Mouse (Mus musculus): ENCODE results near the gene Krtap19-4. TPM values are rescaled to one million over a fixed set of nuclear protein-coding genes. Genes with fewer than 3 reads are reported as not detected.

Krtap19-4 gene
- not detected for polyA plus RNA-seq (2014; fragmentation: Illumina TruSeq; extraction: RNeasy Lipid Tissue Mini Kit (QIAGEN cat#74804); ENCODE audit: low replicate concordance)

GRCm38 (mm10) chr16:88884989-88885388, at the start of gene Krtap19-4:
Gene Krtap19-4, minus strand, starts transcription at chr16:88885089.

GRCm38 (mm10) chr16:88932165-88932564, 47.3 kb upstream of the Krtap19-4 start, which contains the start of gene Krtap19-9b:
Gene Krtap19-9b, minus strand, starts transcription at chr16:88932265.

GRCm38 (mm10) chr16:88896357-88896756, 11.5 kb upstream of the Krtap19-4 start, which contains the start of gene Krtap19-5:
Gene Krtap19-5, minus strand, starts transcription at chr16:88896457.

GRCm38 (mm10) chr16:88877938-88878337, 7.0 kb downstream of the Krtap19-4 start, which contains the start of gene Krtap19-3:
Gene Krtap19-3, minus strand, starts transcription at chr16:88878038.

DNA sequence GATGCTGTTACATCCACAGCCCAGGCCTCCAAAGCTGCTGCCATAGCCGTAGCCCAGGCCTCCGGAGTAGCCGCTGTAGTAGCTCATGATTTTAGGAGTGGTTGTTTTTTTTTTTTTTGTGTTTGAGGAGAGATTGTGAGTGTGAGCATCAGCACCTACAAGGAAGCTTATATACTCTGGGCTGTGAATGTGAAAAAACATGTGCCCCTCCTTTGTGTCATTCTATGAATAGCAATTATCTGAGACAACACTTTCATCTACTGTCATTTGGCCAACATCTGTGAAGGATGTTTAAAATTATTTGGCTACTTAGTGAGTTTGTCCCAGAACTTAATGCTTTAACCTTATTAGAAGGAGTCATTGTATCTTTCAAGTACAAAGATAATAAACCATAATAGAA, 10.7 kb downstream of the Krtap19-4 start, which contains the start of gene Krtap19-2:
TSS of gene Krtap19-2 (minus strand) at position 101 of the 400 bp plus-strand sequence.

DNA sequence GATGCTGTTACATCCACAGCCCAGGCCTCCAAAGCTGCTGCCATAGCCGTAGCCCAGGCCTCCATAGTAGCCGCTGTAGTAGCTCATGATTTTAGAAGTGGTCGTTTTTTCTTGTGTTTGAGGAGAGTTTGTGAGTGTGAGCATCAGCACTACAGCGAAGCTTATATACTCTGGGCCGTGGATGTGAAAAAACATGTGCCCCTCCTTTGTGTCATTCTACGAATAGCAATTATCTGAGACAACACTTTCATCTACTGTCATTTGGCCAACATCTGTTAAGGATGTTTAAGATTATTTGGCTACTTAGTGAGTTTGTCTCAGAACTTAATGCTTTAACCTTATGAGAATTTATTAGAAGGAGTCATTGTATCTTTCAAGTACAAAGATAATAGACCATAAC, 15.6 kb downstream of the Krtap19-4 start, which contains the start of gene Krtap19-1:
TSS of gene Krtap19-1 (minus strand) at position 101 of the 400 bp plus-strand sequence.

Other genes with a start within 250 kb of the Krtap19-4 start
- gene Krtap26-1, start 237.3 kb downstream of the Krtap19-4 start, polyA plus RNA-seq (2014; fragmentation: Illumina TruSeq; extraction: RNeasy Lipid Tissue Mini Kit (QIAGEN cat#74804); ENCODE audit: low replicate concordance) = not detected
- gene Krtap27-1, start 213.4 kb downstream of the Krtap19-4 start, polyA plus RNA-seq (2014; fragmentation: Illumina TruSeq; extraction: RNeasy Lipid Tissue Mini Kit (QIAGEN cat#74804); ENCODE audit: low replicate concordance) = not detected
- not detected for gene 2310061N02Rik, start 177.1 kb downstream of the Krtap19-4 start, polyA plus RNA-seq (2014; fragmentation: Illumina TruSeq; extraction: RNeasy Lipid Tissue Mini Kit (QIAGEN cat#74804); ENCODE audit: low replicate concordance)
- gene Krtap13-1, start 156.2 kb downstream of the Krtap19-4 start, polyA plus RNA-seq (2014; fragmentation: Illumina TruSeq; extraction: RNeasy Lipid Tissue Mini Kit (QIAGEN cat#74804); ENCODE audit: low replicate concordance) = not detected
- not detected for gene Krtap13, start 133.5 kb downstream of the Krtap19-4 start, polyA plus RNA-seq (2014; fragmentation: Illumina TruSeq; extraction: RNeasy Lipid Tissue Mini Kit (QIAGEN cat#74804); ENCODE audit: low replicate concordance)
- not detected for gene 2310034C09Rik, start 126.2 kb downstream of the Krtap19-4 start, polyA plus RNA-seq (2014; fragmentation: Illumina TruSeq; extraction: RNeasy Lipid Tissue Mini Kit (QIAGEN cat#74804); ENCODE audit: low replicate concordance)
- gene 2310057N15Rik, start 110.9 kb downstream of the Krtap19-4 start, polyA plus RNA-seq (2014; fragmentation: Illumina TruSeq; extraction: RNeasy Lipid Tissue Mini Kit (QIAGEN cat#74804); ENCODE audit: low replicate concordance) = not detected
- not detected for gene Gm5965, start 107.2 kb downstream of the Krtap19-4 start, polyA plus RNA-seq (2014; fragmentation: Illumina TruSeq; extraction: RNeasy Lipid Tissue Mini Kit (QIAGEN cat#74804); ENCODE audit: low replicate concordance)
- gene Gm20741, start 72.9 kb downstream of the Krtap19-4 start, polyA plus RNA-seq (2014; fragmentation: Illumina TruSeq; extraction: RNeasy Lipid Tissue Mini Kit (QIAGEN cat#74804); ENCODE audit: low replicate concordance) = not detected
- gene Krtap15, start 64.9 kb downstream of the Krtap19-4 start, polyA plus RNA-seq (2014; fragmentation: Illumina TruSeq; extraction: RNeasy Lipid Tissue Mini Kit (QIAGEN cat#74804); ENCODE audit: low replicate concordance) = not detected
- gene Krtap14, start 58.9 kb downstream of the Krtap19-4 start, polyA plus RNA-seq (2014; fragmentation: Illumina TruSeq; extraction: RNeasy Lipid Tissue Mini Kit (QIAGEN cat#74804); ENCODE audit: low replicate concordance) = not detected
- gene Krtap19-1, start 15.7 kb downstream of the Krtap19-4 start, polyA plus RNA-seq (2014; fragmentation: Illumina TruSeq; extraction: RNeasy Lipid Tissue Mini Kit (QIAGEN cat#74804); ENCODE audit: low replicate concordance) = not detected
- gene Krtap19-2, start 10.8 kb downstream of the Krtap19-4 start, polyA plus RNA-seq (2014; fragmentation: Illumina TruSeq; extraction: RNeasy Lipid Tissue Mini Kit (QIAGEN cat#74804); ENCODE audit: low replicate concordance) = not detected
- gene Krtap19-3, start 7.1 kb downstream of the Krtap19-4 start, polyA plus RNA-seq (2014; fragmentation: Illumina TruSeq; extraction: RNeasy Lipid Tissue Mini Kit (QIAGEN cat#74804); ENCODE audit: low replicate concordance) = not detected
- not detected for gene Krtap19-5, start 11.4 kb upstream of the Krtap19-4 start, polyA plus RNA-seq (2014; fragmentation: Illumina TruSeq; extraction: RNeasy Lipid Tissue Mini Kit (QIAGEN cat#74804); ENCODE audit: low replicate concordance)
- gene Krtap19-9b, start 47.2 kb upstream of the Krtap19-4 start, polyA plus RNA-seq (2014; fragmentation: Illumina TruSeq; extraction: RNeasy Lipid Tissue Mini Kit (QIAGEN cat#74804); ENCODE audit: low replicate concordance) = not detected
- not detected for gene Krtap16-3, start 77.8 kb upstream of the Krtap19-4 start, polyA plus RNA-seq (2014; fragmentation: Illumina TruSeq; extraction: RNeasy Lipid Tissue Mini Kit (QIAGEN cat#74804); ENCODE audit: low replicate concordance)
- gene Krtap22-2, start 125.7 kb upstream of the Krtap19-4 start, polyA plus RNA-seq (2014; fragmentation: Illumina TruSeq; extraction: RNeasy Lipid Tissue Mini Kit (QIAGEN cat#74804); ENCODE audit: low replicate concordance) = not detected
- not detected for gene Gm10229, start 130.2 kb upstream of the Krtap19-4 start, polyA plus RNA-seq (2014; fragmentation: Illumina TruSeq; extraction: RNeasy Lipid Tissue Mini Kit (QIAGEN cat#74804); ENCODE audit: low replicate concordance)
- gene Krtap6-1, start 146.6 kb upstream of the Krtap19-4 start, polyA plus RNA-seq (2014; fragmentation: Illumina TruSeq; extraction: RNeasy Lipid Tissue Mini Kit (QIAGEN cat#74804); ENCODE audit: low replicate concordance) = not detected
- not detected for gene Gm10228, start 156.4 kb upstream of the Krtap19-4 start, polyA plus RNA-seq (2014; fragmentation: Illumina TruSeq; extraction: RNeasy Lipid Tissue Mini Kit (QIAGEN cat#74804); ENCODE audit: low replicate concordance)
- gene Krtap6-5, start 162.8 kb upstream of the Krtap19-4 start, polyA plus RNA-seq (2014; fragmentation: Illumina TruSeq; extraction: RNeasy Lipid Tissue Mini Kit (QIAGEN cat#74804); ENCODE audit: low replicate concordance) = not detected
- gene 1110025L11Rik, start 178.9 kb upstream of the Krtap19-4 start, polyA plus RNA-seq (2014; fragmentation: Illumina TruSeq; extraction: RNeasy Lipid Tissue Mini Kit (QIAGEN cat#74804); ENCODE audit: low replicate concordance) = not detected
- gene Krtap6-3, start 198.9 kb upstream of the Krtap19-4 start, polyA plus RNA-seq (2014; fragmentation: Illumina TruSeq; extraction: RNeasy Lipid Tissue Mini Kit (QIAGEN cat#74804); ENCODE audit: low replicate concordance) = not detected

Data from small intestine, adult 10 weeks (tissue).